Mouse (Mus musculus) cerebellum, postnatal 36 days (tissue): ENCODE results near the gene Atxn1.

ENCODE experiments used
- DNase-seq, 2 experiments: peaks; one replicate each; pipeline ENCODE4 v3.0.0; 2021 to 2022; ENCODE audit warnings: mixed read lengths in 2 of 2

Gene Atxn1

GRCm38 (mm10) chr13:45925294-45925693, 39.5 kb downstream of the Atxn1 start:
- no peak for DNase-seq

GRCm38 (mm10) chr13:45924555-45924954, 40.3 kb downstream of the Atxn1 start:
- no peak for DNase-seq

GRCm38 (mm10) chr13:45923086-45923485, 41.7 kb downstream of the Atxn1 start:
- DNase-seq = no peak

- DNase-seq = no peak
These were observed 42.3 kb downstream of the Atxn1 start for GRCm38 (mm10) chr13:45922467-45922866.

GRCm38 (mm10) chr13:45918956-45919711, 45.7 kb downstream of the Atxn1 start:
- no peak for DNase-seq

GRCm38 (mm10) chr13:45918006-45918380, 46.8 kb downstream of the Atxn1 start:
- DNase-seq = no peak

GRCm38 (mm10) chr13:45917058-45918005, 47.5 kb downstream of the Atxn1 start:
- no peak for DNase-seq

- peak in 1 of 2 experiments; percentile 25 for DNase-seq
These were observed 48.9 kb downstream of the Atxn1 start for GRCm38 (mm10) chr13:45915921-45916320.

- DNase-seq = no peak
These were observed 49.8 kb downstream of the Atxn1 start for GRCm38 (mm10) chr13:45915026-45915425.

GRCm38 (mm10) chr13:45914117-45914516, 50.7 kb downstream of the Atxn1 start:
- DNase-seq = no peak

- no peak for DNase-seq
These were observed 53.0 kb downstream of the Atxn1 start for GRCm38 (mm10) chr13:45911848-45912247.

GRCm38 (mm10) chr13:45911069-45911468, 53.7 kb downstream of the Atxn1 start:
- no peak for DNase-seq

GRCm38 (mm10) chr13:45910348-45910747, 54.5 kb downstream of the Atxn1 start:
- DNase-seq = no peak

- peak; percentile 24 to 32 for DNase-seq
These were observed 57.6 kb downstream of the Atxn1 start for GRCm38 (mm10) chr13:45907181-45907691.

GRCm38 (mm10) chr13:45906438-45907166, 58.2 kb downstream of the Atxn1 start:
- no peak for DNase-seq

- DNase-seq = no peak
These were observed 59.9 kb downstream of the Atxn1 start for GRCm38 (mm10) chr13:45904955-45905354.

- no peak for DNase-seq
These were observed 60.4 kb downstream of the Atxn1 start for GRCm38 (mm10) chr13:45904456-45904855.

- no peak for DNase-seq
These were observed 61.1 kb downstream of the Atxn1 start for GRCm38 (mm10) chr13:45903519-45904274.

- DNase-seq = no peak
These were observed 62.4 kb downstream of the Atxn1 start for GRCm38 (mm10) chr13:45902457-45902856.

- no peak for DNase-seq
These were observed 64.0 kb downstream of the Atxn1 start for GRCm38 (mm10) chr13:45900776-45901175.

GRCm38 (mm10) chr13:45897571-45897970, 67.2 kb downstream of the Atxn1 start:
- no peak for DNase-seq

GRCm38 (mm10) chr13:45894760-45895159, 70.0 kb downstream of the Atxn1 start:
- no peak for DNase-seq
